Mouse (Mus musculus): ENCODE measurements at regions not wholly inside any gene's neighbourhood (a gene's known extent, or its start where the extent isn't known, plus 50 kb on each side); places are given as distances from the start of the nearest gene placed in this dataset.
A peak's percentile ranks its signal among the peaks of the same experiment; 100 is the strongest.

DNA sequence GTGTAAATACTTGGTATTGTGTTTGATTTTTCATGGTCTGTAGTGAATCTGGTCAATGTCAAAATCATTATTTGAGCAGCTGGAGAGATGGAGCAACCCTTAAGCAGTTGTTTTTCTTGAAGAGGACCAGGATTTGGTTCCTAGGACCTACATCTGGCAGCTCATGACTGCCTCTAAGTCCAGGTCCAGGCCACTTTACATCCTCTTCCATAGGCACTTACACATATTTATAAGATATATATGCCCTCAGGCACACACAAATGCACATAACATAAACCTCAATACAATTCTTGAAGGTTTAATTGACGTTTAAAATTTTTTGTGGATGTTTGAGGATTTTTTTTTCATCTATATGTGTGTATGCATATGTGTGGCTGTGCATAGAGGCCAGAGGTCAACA, 96.8 kb upstream of the Fam240b start:
- Histone ChIP-seq H3K4me3 (no peak overlapping the region), H3K27ac (no peak overlapping the region)
- TF ChIP-seq CTCF (conservative IDR thresholded peaks at IDR 0.05) = no peak
- DNase-seq (ENCODE audit: low spot score in 2 of 2) = no peak

DNA sequence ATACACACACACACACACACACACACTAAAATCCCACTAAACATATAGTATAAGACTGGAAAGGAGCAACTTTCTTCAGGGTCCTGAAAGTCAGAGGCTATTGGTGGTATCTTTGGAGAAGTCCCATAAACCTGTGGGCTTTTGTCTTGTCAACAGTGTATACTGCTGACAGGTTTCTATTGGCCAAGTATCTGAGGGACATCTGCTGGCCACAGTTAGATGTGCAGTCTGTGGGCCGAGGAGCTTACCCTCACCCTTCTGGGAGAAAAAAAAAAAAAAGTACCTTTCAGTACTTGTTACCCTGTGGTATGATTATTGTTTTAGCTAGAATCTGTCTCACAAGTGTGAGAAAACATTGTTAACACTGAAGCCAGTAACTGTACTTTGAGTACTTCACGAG, 76.1 kb upstream of the Fam240b start:
- Histone ChIP-seq H3K27ac (no peak overlapping the region), H3K4me3 (no peak overlapping the region)
- no peak for DNase-seq (ENCODE audit: low spot score in 2 of 2)
- peak; percentile 60 for TF ChIP-seq CTCF (conservative IDR thresholded peaks at IDR 0.05)

DNA sequence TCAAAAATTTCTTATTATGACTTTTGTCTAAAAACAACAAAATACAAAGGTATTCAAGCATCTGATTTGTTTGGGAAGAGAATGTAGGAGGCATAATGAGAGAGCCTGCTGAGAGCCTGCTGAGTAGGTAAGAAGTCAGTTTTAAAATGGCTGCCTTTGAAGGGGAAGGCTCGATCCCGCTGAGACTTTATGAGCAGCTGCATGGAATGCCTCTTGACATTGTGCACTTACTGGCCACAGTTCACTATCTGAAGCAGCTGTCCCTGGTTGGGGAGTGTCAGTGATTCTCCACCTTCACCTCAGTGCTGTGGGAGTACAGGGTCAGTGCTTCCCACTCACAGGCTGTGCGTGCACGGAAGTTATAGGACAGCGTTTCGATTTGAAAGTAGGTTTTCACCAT, 71.3 kb upstream of the Fam240b start:
- no peak for DNase-seq (ENCODE audit: low spot score in 2 of 2)
- H3K27ac ChIP-seq = no peak overlapping the region
- TF ChIP-seq CTCF (conservative IDR thresholded peaks at IDR 0.05) = no peak
- no peak overlapping the region for H3K4me3 ChIP-seq

DNA sequence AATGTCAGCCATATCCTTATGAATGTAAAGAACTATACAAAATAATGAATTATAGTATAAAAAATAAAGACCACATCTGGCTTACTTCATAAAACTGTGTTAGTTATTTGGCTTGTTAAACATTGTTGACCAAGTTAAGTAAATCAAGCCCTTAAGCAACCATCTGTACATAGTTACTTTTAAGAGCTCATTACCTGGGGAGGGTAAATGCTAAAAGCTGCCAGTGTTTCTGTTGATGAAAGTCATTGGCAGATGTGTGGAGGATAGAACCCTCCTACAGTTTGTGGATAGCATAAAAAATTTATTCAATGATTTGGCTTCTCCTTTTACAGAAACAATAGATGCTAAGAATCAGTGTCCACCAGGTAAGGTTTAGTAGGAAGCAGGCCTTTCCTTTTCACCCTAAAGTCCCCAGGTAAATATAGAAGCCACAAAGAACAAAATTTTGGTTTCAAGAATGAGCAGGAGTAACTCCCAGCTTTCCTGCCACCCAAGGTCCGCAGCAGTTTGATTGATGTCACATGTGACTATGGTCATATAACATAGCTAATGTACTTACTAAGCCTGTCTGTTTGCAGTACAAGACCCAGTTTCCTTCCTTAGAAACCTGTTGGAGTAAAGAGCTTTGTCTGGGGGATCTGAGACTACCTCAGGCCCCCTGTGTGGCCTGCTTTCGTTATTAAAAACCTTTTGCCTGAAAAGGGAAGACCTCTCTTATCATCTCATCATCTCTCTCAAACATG, 69.5 kb upstream of the Fam240b start:
- no peak overlapping the region for H3K27ac ChIP-seq
- TF ChIP-seq CTCF (conservative IDR thresholded peaks at IDR 0.05) = no peak
- no peak overlapping the region for H3K4me3 ChIP-seq
- no peak for DNase-seq (ENCODE audit: low spot score in 2 of 2)

DNA sequence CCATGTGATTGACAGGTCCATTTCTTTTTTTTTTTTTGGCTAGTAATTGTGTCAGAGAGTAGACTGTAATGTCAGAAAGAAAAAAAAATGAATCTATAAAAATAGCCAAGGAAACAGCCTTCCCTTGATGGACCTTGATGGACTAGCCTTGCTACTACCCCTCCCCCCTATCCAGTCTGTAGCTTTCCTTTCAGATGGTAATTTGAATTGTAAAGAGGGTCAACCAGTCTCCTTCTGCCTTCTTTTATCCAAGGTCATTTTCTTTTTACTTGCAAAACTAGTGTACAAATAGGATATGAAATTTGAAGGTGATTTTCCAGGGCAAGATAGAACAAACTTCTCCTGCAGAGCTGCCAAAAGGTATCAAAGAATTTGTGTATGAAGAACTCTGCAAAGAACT, 68.2 kb upstream of the Fam240b start:
- no peak overlapping the region for H3K4me3 ChIP-seq
- TF ChIP-seq CTCF (conservative IDR thresholded peaks at IDR 0.05) = no peak
- no peak for DNase-seq (ENCODE audit: low spot score in 2 of 2)

More for the DNA sequence above, 68.2 kb upstream of the Fam240b start:
- no peak overlapping the region for H3K27ac ChIP-seq
